Mouse (Mus musculus): ENCODE data around the gene Tradd. TPM values are rescaled to one million over a fixed set of nuclear protein-coding genes. Genes with fewer than 3 reads are reported as not detected.

Tradd gene
- polyA plus RNA-seq, 1 experiment: 26.2 TPM

GRCm38 (mm10) chr8:105224413-105225271 lies 39.8 kb downstream of the Tradd start, which contains the start of gene D230025D16Rik:
TSS of gene D230025D16Rik (plus strand) at chr8:105225145.
- peak; percentile 81; the same call in 1 of the 2 replicates for TF ChIP-seq POLR2A (IDR thresholded peaks at IDR 0.05; ENCODE audit: borderline replicate concordance, low read depth, low read length)
- no peak for TF ChIP-seq CTCF (IDR thresholded peaks at IDR 0.05; ENCODE audit: low read depth, low read length)
- peaks cover 9% of the 10 kb centered on the region; the same call in 1 of the 2 replicates for H3K4me1 ChIP-seq (ENCODE audit: control insufficient read depth, insufficient read depth, low read length)
- peak within 1 kb of the TSS; percentile 51 for H3K27ac ChIP-seq (ENCODE audit: insufficient read depth, low read depth, low read length)

GRCm38 (mm10) chr8:105223850-105224249 lies 40.6 kb downstream of the Tradd start:
- peaks cover 9% of the 10 kb centered on the region; the same call in 1 of the 2 replicates for H3K4me1 ChIP-seq (ENCODE audit: control insufficient read depth, insufficient read depth, low read length)
- TF ChIP-seq POLR2A (IDR thresholded peaks at IDR 0.05; ENCODE audit: borderline replicate concordance, low read depth, low read length): no peak
- TF ChIP-seq CTCF (IDR thresholded peaks at IDR 0.05; ENCODE audit: low read depth, low read length): no peak
- no peak overlapping the region for H3K4me3 ChIP-seq (ENCODE audit: insufficient read depth, low read length)
- no peak overlapping the region for H3K27ac ChIP-seq (ENCODE audit: insufficient read depth, low read depth, low read length)

More at GRCm38 (mm10) chr8:105224413-105225271, 39.8 kb downstream of the Tradd start, which contains the start of gene D230025D16Rik:
- peak within 1 kb of the TSS; percentile 95 for H3K4me3 ChIP-seq (ENCODE audit: insufficient read depth, low read length)

GRCm38 (mm10) chr8:105217926-105218522 lies 46.4 kb downstream of the Tradd start:
- TF ChIP-seq CTCF (IDR thresholded peaks at IDR 0.05; ENCODE audit: low read depth, low read length): no peak
- no peak for TF ChIP-seq POLR2A (IDR thresholded peaks at IDR 0.05; ENCODE audit: borderline replicate concordance, low read depth, low read length)
- no peak overlapping the region for H3K4me3 ChIP-seq (ENCODE audit: insufficient read depth, low read length)
- H3K27ac ChIP-seq (ENCODE audit: insufficient read depth, low read depth, low read length): no peak overlapping the region
- H3K4me1 ChIP-seq (ENCODE audit: control insufficient read depth, insufficient read depth, low read length): no peaks in the 10 kb centered on the region

- Histone ChIP-seq H3K4me3 (ENCODE audit: insufficient read depth, low read length) (no peak overlapping the region), H3K4me1 (ENCODE audit: control insufficient read depth, insufficient read depth, low read length) (no peaks in the 10 kb centered on the region), H3K27ac (ENCODE audit: insufficient read depth, low read depth, low read length) (no peak overlapping the region)
- TF ChIP-seq CTCF (IDR thresholded peaks at IDR 0.05; ENCODE audit: low read depth, low read length): no peak
- TF ChIP-seq POLR2A (IDR thresholded peaks at IDR 0.05; ENCODE audit: borderline replicate concordance, low read depth, low read length): no peak
Observed at GRCm38 (mm10) chr8:105214104-105214503, 50.3 kb downstream of the Tradd start.

GRCm38 (mm10) chr8:105209153-105210110 lies 55.0 kb downstream of the Tradd start:
- H3K4me3 ChIP-seq (ENCODE audit: insufficient read depth, low read length): no peak overlapping the region
- no peak for TF ChIP-seq POLR2A (IDR thresholded peaks at IDR 0.05; ENCODE audit: borderline replicate concordance, low read depth, low read length)
- TF ChIP-seq CTCF (IDR thresholded peaks at IDR 0.05; ENCODE audit: low read depth, low read length): no peak
- H3K4me1 ChIP-seq (ENCODE audit: control insufficient read depth, insufficient read depth, low read length): no peaks in the 10 kb centered on the region
- H3K27ac ChIP-seq (ENCODE audit: insufficient read depth, low read depth, low read length): no peak overlapping the region

Other genes starting within 250 kb of the Tradd start
- gene Ces3a, start 216.0 kb downstream of the Tradd start, polyA plus RNA-seq (2012; ENCODE audit: insufficient read depth, insufficient read length, missing spikeins): not detected in 2 replicates
- not detected in 2 replicates for gene Ces3b, start 180.9 kb downstream of the Tradd start, polyA plus RNA-seq (2012; ENCODE audit: insufficient read depth, insufficient read length, missing spikeins)
- gene Ces4a, start 132.8 kb downstream of the Tradd start, polyA plus RNA-seq (2012; ENCODE audit: insufficient read depth, insufficient read length, missing spikeins): not detected in 2 replicates
- gene Cbfb, start 93.9 kb downstream of the Tradd start, polyA plus RNA-seq (2012; ENCODE audit: insufficient read depth, insufficient read length, missing spikeins): 124 and 130 TPM in 2 replicates
- 24.5 and 27.8 TPM in 2 replicates for gene D230025D16Rik, start 39.5 kb downstream of the Tradd start, polyA plus RNA-seq (2012; ENCODE audit: insufficient read depth, insufficient read length, missing spikeins)
- 1.1 and 1.6 TPM in 2 replicates for gene B3gnt9, start 9.5 kb downstream of the Tradd start, polyA plus RNA-seq (2012; ENCODE audit: insufficient read depth, insufficient read length, missing spikeins)
- 6.5 and 6.8 TPM in 2 replicates for gene Fbxl8, start within 50 bp of the Tradd start, polyA plus RNA-seq (2012; ENCODE audit: insufficient read depth, insufficient read length, missing spikeins)
- 4.7 and 5.0 TPM in 2 replicates for gene Hsf4, start 5.2 kb upstream of the Tradd start, polyA plus RNA-seq (2012; ENCODE audit: insufficient read depth, insufficient read length, missing spikeins)
- gene Nol3, start 11.5 kb upstream of the Tradd start, polyA plus RNA-seq (2012; ENCODE audit: insufficient read depth, insufficient read length, missing spikeins): 0.23 TPM in 1 of 2 replicates, not detected in the other
- gene 4931428F04Rik, start 25.3 kb upstream of the Tradd start, polyA plus RNA-seq (2012; ENCODE audit: insufficient read depth, insufficient read length, missing spikeins): 0.67 and 1.3 TPM in 2 replicates
- 0.95 and 1.1 TPM in 2 replicates for gene Exoc3l, start 31.5 kb upstream of the Tradd start, polyA plus RNA-seq (2012; ENCODE audit: insufficient read depth, insufficient read length, missing spikeins)
- 40.6 and 47.6 TPM in 2 replicates for gene E2f4, start 33.1 kb upstream of the Tradd start, polyA plus RNA-seq (2012; ENCODE audit: insufficient read depth, insufficient read length, missing spikeins)
- gene Elmo3, start 41.0 kb upstream of the Tradd start, polyA plus RNA-seq (2012; ENCODE audit: insufficient read depth, insufficient read length, missing spikeins): 1.5 and 2.6 TPM in 2 replicates
- 3.1 and 3.2 TPM in 2 replicates for gene Lrrc29, start 61.7 kb upstream of the Tradd start, polyA plus RNA-seq (2012; ENCODE audit: insufficient read depth, insufficient read length, missing spikeins)
- gene Tmem208, start 61.7 kb upstream of the Tradd start, polyA plus RNA-seq (2012; ENCODE audit: insufficient read depth, insufficient read length, missing spikeins): 51.2 and 56.6 TPM in 2 replicates
- gene Fhod1, start 83.3 kb upstream of the Tradd start, polyA plus RNA-seq (2012; ENCODE audit: insufficient read depth, insufficient read length, missing spikeins): 16.5 and 18.0 TPM in 2 replicates
- gene Slc9a5, start 84.2 kb upstream of the Tradd start, polyA plus RNA-seq (2012; ENCODE audit: insufficient read depth, insufficient read length, missing spikeins): 4.9 and 5.0 TPM in 2 replicates
- gene Plekhg4, start 108.7 kb upstream of the Tradd start, polyA plus RNA-seq (2012; ENCODE audit: insufficient read depth, insufficient read length, missing spikeins): 0.24 TPM in 1 of 2 replicates, not detected in the other
- gene Kctd19, start 148.9 kb upstream of the Tradd start, polyA plus RNA-seq (2012; ENCODE audit: insufficient read depth, insufficient read length, missing spikeins): not detected in 2 replicates
- gene Lrrc36, start 149.0 kb upstream of the Tradd start, polyA plus RNA-seq (2012; ENCODE audit: insufficient read depth, insufficient read length, missing spikeins): not detected in 2 replicates
- gene Tppp3, start 206.9 kb upstream of the Tradd start, polyA plus RNA-seq (2012; ENCODE audit: insufficient read depth, insufficient read length, missing spikeins): 1.2 and 1.6 TPM in 2 replicates
- 16.0 and 16.3 TPM in 2 replicates for gene Zdhhc1, start 232.3 kb upstream of the Tradd start, polyA plus RNA-seq (2012; ENCODE audit: insufficient read depth, insufficient read length, missing spikeins)

All from bone marrow macrophage, adult 2 months (primary cell).